Mouse (Mus musculus): Measurements from ENCODE around the gene Blm.
"Not testable (repeated sequence)": the region's sequence is repeated elsewhere in the genome, so short reads cannot be mapped to it uniquely, and the experiment has no call there.

- TF ChIP-seq CTCF (IDR thresholded peaks at IDR 0.05; ENCODE audit: extremely low read depth, insufficient read length, insufficient replicate concordance, low read depth, low read length); POLR2A (IDR thresholded peaks at IDR 0.05; ENCODE audit: low read depth, low read length): not testable (repeated sequence)
Observed at GRCm38 (mm10) chr7:80507697-80508096, 27.2 kb downstream of the Blm start.
